ENCODE assay signal across 29 mouse cellular contexts in genomic region chr10:114041991-114042390, GRCm38 (mm10).
DNase-seq lines count a peak whose midpoint lies in the region; ATAC-seq and TF ChIP-seq lines count a peak whose summit lies in the region.
"Had no signal": no experiment of that assay in that cellular context is flagged by ENCODE, and none has a peak within 500 bp of the region (broad histone marks: within the 10 kb centered on the region; RNA-seq: fewer than 3 reads in every experiment).

No protein-coding gene starts in this region.

- TF ChIP-seq CTCF in forebrain, postnatal 0 days (IDR thresholded peaks at IDR 0.05; ENCODE audit: low read depth) = no peak

- H3K9ac ChIP-seq in forebrain, embryonic 13.5 days = no peak overlapping the region
- H3K9ac ChIP-seq in forebrain, embryonic 12.5 days = no peak overlapping the region
- H3K9ac ChIP-seq in forebrain, postnatal 0 days = no peak overlapping the region
- H3K9ac ChIP-seq: embryonic facial prominence, embryonic 12.5 days; embryonic facial prominence, embryonic 15.5 days; heart, embryonic 13.5 days; hindbrain, embryonic 14.5 days had no signal

- DNase-seq in frontal cortex, postnatal 10 days (ENCODE audit: low spot score in 2 of 2) = no peak
- peak; percentile 31 for DNase-seq in forebrain, postnatal 0 days
- DNase-seq: adrenal gland, postnatal 10 days; adrenal gland, postnatal 36 days; cerebellum, adult 2 months; cerebellum, adult 9-11 months; cerebellum, postnatal 25 days; gastrocnemius, postnatal 10 days; gastrocnemius, postnatal 36 days; heart, adult 2 months; heart, postnatal 14 days; heart, postnatal 4 days; kidney, adult 18-20 months had no signal

- no peak overlapping the region for H3K4me3 ChIP-seq in forebrain, embryonic 13.5 days
- no peak overlapping the region for H3K4me3 ChIP-seq in forebrain, embryonic 12.5 days (replicated peaks)
- H3K4me3 ChIP-seq in forebrain, postnatal 0 days (ENCODE audit: low read depth, low read length) = no peak overlapping the region
- H3K4me3 ChIP-seq: embryonic facial prominence, embryonic 12.5 days; embryonic facial prominence, embryonic 15.5 days; heart, adult 2 months; heart, embryonic 10.5 days; heart, embryonic 13.5 days had no signal

- H3K27ac ChIP-seq in forebrain, embryonic 13.5 days = no peak overlapping the region
- no peak overlapping the region for H3K27ac ChIP-seq in forebrain, embryonic 12.5 days
- H3K27ac ChIP-seq in forebrain, postnatal 0 days (ENCODE audit: low read depth, low read length) = no peak overlapping the region
- H3K27ac ChIP-seq: embryonic facial prominence, embryonic 12.5 days; embryonic facial prominence, embryonic 15.5 days; heart, adult 2 months; heart, embryonic 10.5 days; heart, embryonic 13.5 days; hindbrain, embryonic 14.5 days; hindbrain, postnatal 0 days had no signal

- ATAC-seq in forebrain, embryonic 13.5 days = peak; percentile 68; the same call in 1 of the 2 replicates
- ATAC-seq in forebrain, embryonic 12.5 days (ENCODE audit: low FRiP score) = no peak
- ATAC-seq in frontal cortex, adult (ENCODE audit: low TSS enrichment) = peak; percentile 52; the same call in 1 of the 2 replicates
- peak; percentile 76 for ATAC-seq in forebrain, postnatal 0 days
- ATAC-seq in erythroid progenitor cell, adult 5-6 weeks (replicated peaks; ENCODE audit: low FRiP score, poor library complexity, severe bottlenecking) = no peak
- no peak for ATAC-seq in CD4-positive, CD25-positive, alpha-beta regulatory T cell, adult 4 months
- ATAC-seq: hindbrain, postnatal 0 days; inflammation-experienced regulatory T-cells, adult 6 months; intestine, embryonic 16.5 days; Patski had no signal

- H3K36me3 ChIP-seq in forebrain, embryonic 13.5 days (ENCODE audit: poor library complexity, severe bottlenecking) = no peaks in the 10 kb centered on the region
- no peaks in the 10 kb centered on the region for H3K36me3 ChIP-seq in forebrain, embryonic 12.5 days (replicated peaks)
- H3K36me3 ChIP-seq in forebrain, postnatal 0 days (ENCODE audit: insufficient read depth) = no peaks in the 10 kb centered on the region
- H3K36me3 ChIP-seq: embryonic facial prominence, embryonic 12.5 days; embryonic facial prominence, embryonic 15.5 days; G1E; heart, embryonic 10.5 days; heart, embryonic 13.5 days had no signal

- no peaks in the 10 kb centered on the region for H3K4me1 ChIP-seq in forebrain, embryonic 13.5 days
- no peaks in the 10 kb centered on the region for H3K4me1 ChIP-seq in forebrain, embryonic 12.5 days
- no peaks in the 10 kb centered on the region for H3K4me1 ChIP-seq in forebrain, postnatal 0 days (ENCODE audit: insufficient read depth)
- H3K4me1 ChIP-seq: embryonic facial prominence, embryonic 12.5 days; embryonic facial prominence, embryonic 15.5 days; heart, embryonic 10.5 days; heart, embryonic 13.5 days had no signal

- H3K9me3 ChIP-seq in forebrain, embryonic 13.5 days (replicated peaks) = no peaks in the 10 kb centered on the region
- no peaks in the 10 kb centered on the region for H3K9me3 ChIP-seq in forebrain, embryonic 12.5 days
- H3K9me3 ChIP-seq in forebrain, postnatal 0 days (ENCODE audit: low read length) = no peaks in the 10 kb centered on the region
- H3K9me3 ChIP-seq: embryonic facial prominence, embryonic 12.5 days; embryonic facial prominence, embryonic 15.5 days; heart, embryonic 10.5 days; heart, embryonic 13.5 days had no signal

- no peak overlapping the region for H3K4me2 ChIP-seq in forebrain, embryonic 13.5 days
- no peak overlapping the region for H3K4me2 ChIP-seq in forebrain, embryonic 12.5 days
- H3K4me2 ChIP-seq in forebrain, postnatal 0 days (ENCODE audit: low read depth) = no peak overlapping the region
- H3K4me2 ChIP-seq: embryonic facial prominence, embryonic 12.5 days; embryonic facial prominence, embryonic 15.5 days; heart, embryonic 13.5 days; hindbrain, embryonic 14.5 days had no signal

- H3K27me3 ChIP-seq in forebrain, embryonic 13.5 days = no peaks in the 10 kb centered on the region
- H3K27me3 ChIP-seq in forebrain, embryonic 12.5 days = no peaks in the 10 kb centered on the region
- H3K27me3 ChIP-seq in forebrain, postnatal 0 days (ENCODE audit: insufficient read depth, low read length) = no peaks in the 10 kb centered on the region
- H3K27me3 ChIP-seq: CH12.LX; embryonic facial prominence, embryonic 12.5 days; embryonic facial prominence, embryonic 15.5 days; heart, embryonic 13.5 days; Patski had no signal

Comparison
In these comparisons a context has a peak if more than half of its experiments do, and no peak if none do; other contexts are left out.
1. ATAC-seq: peak in forebrain, embryonic 13.5 days (single experiment), frontal cortex, adult (single experiment) and forebrain, postnatal 0 days (single experiment); none in forebrain, embryonic 12.5 days (single experiment), erythroid progenitor cell, adult 5-6 weeks (single experiment) and CD4-positive, CD25-positive, alpha-beta regulatory T cell, adult 4 months (single experiment).